Mouse (Mus musculus) limb, embryonic 13.5 days (tissue): ENCODE measurements around the gene Msx2. TPM values are rescaled to one million over a fixed set of nuclear protein-coding genes. Genes with fewer than 3 reads are reported as not detected.

Experiments used
- ATAC-seq: fragments of 200-750 bp; cut with Nextera tagmentation; 2 replicates; pipeline ENCODE4 v1.8.0; 2017; ENCODE audit warnings: low read depth, moderate number of reproducible peaks, moderate TSS enrichment; ENCODE audit not compliant: low FRiP score
- H3K27ac ChIP-seq: fragments of 300-500 bp; sonication (generic); 2 replicates; pipeline ENCODE4 v1.5.1; 2015; ENCODE audit warnings: inconsistent platforms, mild to moderate bottlenecking, moderate library complexity
- H3K27me3 ChIP-seq: fragments of 300-500 bp; sonication (generic); 2 replicates; pipeline ENCODE4 v1.6.1; 2015; ENCODE audit warnings: mild to moderate bottlenecking, inconsistent platforms
- H3K36me3 ChIP-seq: fragments of 300-500 bp; sonication (generic); 2 replicates; pipeline ENCODE4 v1.6.1; 2015; ENCODE audit warnings: inconsistent platforms, mild to moderate bottlenecking, moderate library complexity
- H3K4me1 ChIP-seq: fragments of 300-500 bp; sonication (generic); 2 replicates; pipeline ENCODE4 v1.6.1; 2015; ENCODE audit warnings: inconsistent platforms
- H3K4me2 ChIP-seq: fragments of 300-500 bp; sonication (generic); replicated peaks from 2 replicates; pipeline ENCODE4 v1.6.1; 2015; ENCODE audit warnings: inconsistent platforms, mild to moderate bottlenecking, moderate library complexity
- H3K4me3 ChIP-seq: fragments of 300-500 bp; sonication (generic); 2 replicates; pipeline ENCODE4 v1.5.1; 2015; ENCODE audit warnings: moderate library complexity, mild to moderate bottlenecking, inconsistent platforms
- H3K9ac ChIP-seq: fragments of 300-500 bp; sonication (generic); 2 replicates; pipeline ENCODE4 v1.6.1; 2015; ENCODE audit warnings: mild to moderate bottlenecking, inconsistent platforms
- H3K9me3 ChIP-seq: fragments of 300-500 bp; sonication (generic); 2 replicates; pipeline ENCODE4 v1.6.1; 2016; ENCODE audit warnings: inconsistent platforms
- WGBS: fragments of 180-500 bp; shearing (Covaris S2); methylation state at CpG from one replicate; pipeline ENCODE4 v1.1.7; 2015; 5-methylcytosine and 5-hydroxymethylcytosine counted together
- polyA plus RNA-seq: library from polyadenylated mRNA; unstranded; fragments of >200 nt; fragmentation: Nextera tagmentation; extraction: Ambion mirVana; gene quantifications from 2 replicates; pipeline ENCODE4 v1.2.1, GENCODE M21; 2015

Gene Msx2
- polyA plus RNA-seq, 1 experiment from 2014 or later: 46.1 TPM

GRCm38 (mm10) chr13:53474491-53474890 lies 1.6 kb upstream of the Msx2 start:
- Histone ChIP-seq H3K9me3 (no peaks in the 10 kb centered on the region), H3K4me3 (no peak overlapping the region), H3K27ac (no peak overlapping the region), H3K4me2 (0 out of 2 replicates have a peak overlapping the region, but pooled peaks have one; percentile 88), H3K4me1 (peaks cover 39% of the 10 kb centered on the region), H3K27me3 (peaks cover 77% of the 10 kb centered on the region), H3K36me3 (no peaks in the 10 kb centered on the region), H3K9ac (no peak overlapping the region)
- no peak for ATAC-seq
- 25% methylated on average over 6 of the region's 6 CpGs for WGBS

GRCm38 (mm10) chr13:53473991-53474390 lies 1.1 kb upstream of the Msx2 start:
- no peaks in the 10 kb centered on the region for H3K9me3 ChIP-seq
- H3K9ac ChIP-seq: no peak overlapping the region
- peaks cover 82% of the 10 kb centered on the region for H3K27me3 ChIP-seq
- H3K4me2 ChIP-seq: no peak overlapping the region; the same call in 1 of the 2 replicates
- H3K27ac ChIP-seq: no peak overlapping the region
- no peak overlapping the region for H3K4me3 ChIP-seq
- no peak for ATAC-seq
- peaks cover 40% of the 10 kb centered on the region for H3K4me1 ChIP-seq
- no peaks in the 10 kb centered on the region for H3K36me3 ChIP-seq
- 24% methylated on average over 5 of the region's 5 CpGs for WGBS

- peaks cover 87% of the 10 kb centered on the region for H3K27me3 ChIP-seq
- no peak overlapping the region for H3K27ac ChIP-seq
- WGBS: 21% methylated on average over 4 of the region's 4 CpGs
- H3K4me3 ChIP-seq: peak overlapping the region; percentile 69; the same call in 1 of the 2 replicates
- H3K4me1 ChIP-seq: peaks cover 44% of the 10 kb centered on the region
- no peaks in the 10 kb centered on the region for H3K9me3 ChIP-seq
- ATAC-seq: no peak
- H3K4me2 ChIP-seq: peak overlapping the region; percentile 87
- no peaks in the 10 kb centered on the region for H3K36me3 ChIP-seq
- H3K9ac ChIP-seq: no peak overlapping the region
These were observed 417 bp upstream of the Msx2 start for GRCm38 (mm10) chr13:53473291-53473690.

GRCm38 (mm10) chr13:53471926-53472613 lies 804 bp downstream of the Msx2 start:
- Histone ChIP-seq H3K27me3 (peaks cover 90% of the 10 kb centered on the region), H3K4me3 (peak overlapping the region; percentile 69), H3K27ac (peak overlapping the region; percentile 87), H3K36me3 (no peaks in the 10 kb centered on the region), H3K4me1 (peaks cover 48% of the 10 kb centered on the region), H3K9me3 (no peaks in the 10 kb centered on the region), H3K4me2 (peak overlapping the region; percentile 87), H3K9ac (peak overlapping the region; percentile 88)
- no peak for ATAC-seq
- under 1% methylated on average over 50 of the region's 50 CpGs for WGBS

GRCm38 (mm10) chr13:53471411-53471810 lies 1.5 kb downstream of the Msx2 start:
- Histone ChIP-seq H3K27ac (peak overlapping the region; percentile 65; the same call in 1 of the 2 replicates), H3K4me1 (peaks cover 42% of the 10 kb centered on the region), H3K9ac (peak overlapping the region; percentile 88), H3K4me3 (peak overlapping the region; percentile 69), H3K36me3 (no peaks in the 10 kb centered on the region), H3K27me3 (peaks cover 90% of the 10 kb centered on the region), H3K9me3 (no peaks in the 10 kb centered on the region), H3K4me2 (peak overlapping the region; percentile 87)
- 9% methylated on average over 6 of the region's 6 CpGs for WGBS
- ATAC-seq: no peak

- H3K27me3 ChIP-seq: peaks cover 88% of the 10 kb centered on the region
- peak overlapping the region; percentile 35; the same call in 1 of the 2 replicates for H3K27ac ChIP-seq
These were observed 2.3 kb downstream of the Msx2 start for GRCm38 (mm10) chr13:53470437-53471151.

GRCm38 (mm10) chr13:53469756-53470155 lies 3.1 kb downstream of the Msx2 start:
- 22% methylated on average over 5 of the region's 5 CpGs for WGBS
- H3K4me1 ChIP-seq: peaks cover 44% of the 10 kb centered on the region
- peak overlapping the region; percentile 48; the same call in 1 of the 2 replicates for H3K27ac ChIP-seq
- peaks cover 88% of the 10 kb centered on the region for H3K27me3 ChIP-seq
- ATAC-seq: no peak
- peak overlapping the region; percentile 69 for H3K4me3 ChIP-seq
- H3K4me2 ChIP-seq: peak overlapping the region; percentile 87
- H3K9ac ChIP-seq: peak overlapping the region; percentile 88
- no peaks in the 10 kb centered on the region for H3K36me3 ChIP-seq
- no peaks in the 10 kb centered on the region for H3K9me3 ChIP-seq

More at GRCm38 (mm10) chr13:53470437-53471151, 2.3 kb downstream of the Msx2 start:
- WGBS: 14% methylated on average over 9 of the region's 9 CpGs
- Histone ChIP-seq H3K4me1 (peaks cover 44% of the 10 kb centered on the region), H3K4me2 (peak overlapping the region; percentile 87), H3K9me3 (no peaks in the 10 kb centered on the region), H3K9ac (peak overlapping the region; percentile 88), H3K36me3 (no peaks in the 10 kb centered on the region), H3K4me3 (peak overlapping the region; percentile 69)
- no peak for ATAC-seq

- Histone ChIP-seq H3K4me3 (peak overlapping the region; percentile 69), H3K9ac (peak overlapping the region; percentile 54), H3K4me1 (peaks cover 53% of the 10 kb centered on the region), H3K27ac (peak overlapping the region; percentile 44; the same call in 1 of the 2 replicates), H3K36me3 (no peaks in the 10 kb centered on the region), H3K27me3 (peaks cover 83% of the 10 kb centered on the region), H3K4me2 (peak overlapping the region; percentile 87), H3K9me3 (no peaks in the 10 kb centered on the region)
- WGBS: 47% methylated on average over 14 of the region's 14 CpGs
- ATAC-seq: no peak
These were observed 4.7 kb downstream of the Msx2 start for GRCm38 (mm10) chr13:53468171-53468570.

- Histone ChIP-seq H3K27ac (peak overlapping the region; percentile 82), H3K36me3 (no peaks in the 10 kb centered on the region), H3K4me1 (peaks cover 60% of the 10 kb centered on the region), H3K9me3 (no peaks in the 10 kb centered on the region), H3K4me2 (peak overlapping the region; percentile 59), H3K27me3 (peaks cover 83% of the 10 kb centered on the region), H3K4me3 (peak overlapping the region; percentile 29), H3K9ac (peak overlapping the region; percentile 62)
- no peak for ATAC-seq
- 6% methylated on average over 18 of the region's 18 CpGs for WGBS
These were observed 6.5 kb downstream of the Msx2 start for GRCm38 (mm10) chr13:53466189-53466866.

- Histone ChIP-seq H3K4me3 (peak overlapping the region; percentile 29), H3K9ac (peak overlapping the region; percentile 62), H3K9me3 (no peaks in the 10 kb centered on the region), H3K27me3 (peaks cover 83% of the 10 kb centered on the region), H3K36me3 (no peaks in the 10 kb centered on the region), H3K27ac (peak overlapping the region; percentile 82), H3K4me1 (peaks cover 56% of the 10 kb centered on the region), H3K4me2 (peak overlapping the region; percentile 59)
- WGBS: 5% methylated on average over 26 of the region's 26 CpGs
- no peak for ATAC-seq
These were observed 7.6 kb downstream of the Msx2 start for GRCm38 (mm10) chr13:53465191-53465820.

- Histone ChIP-seq H3K4me2 (peak overlapping the region; percentile 59), H3K36me3 (no peaks in the 10 kb centered on the region), H3K9ac (peak overlapping the region; percentile 62), H3K4me1 (peaks cover 52% of the 10 kb centered on the region), H3K4me3 (peak overlapping the region; percentile 29), H3K9me3 (no peaks in the 10 kb centered on the region), H3K27me3 (peaks cover 81% of the 10 kb centered on the region), H3K27ac (peak overlapping the region; percentile 82)
- WGBS: 2% methylated on average over 19 of the region's 21 CpGs
- 0 out of 2 replicates have a peak, but pooled peaks have one; percentile 16 for ATAC-seq
These were observed 8.4 kb downstream of the Msx2 start for GRCm38 (mm10) chr13:53464441-53465001.
